Mouse (Mus musculus) urinary bladder, postnatal 14 days (tissue): ENCODE measurements around the gene Abhd15.

Source experiments
- DNase-seq: peaks from one replicate; pipeline ENCODE4 v3.0.0; 2021; ENCODE audit warnings: low spot score

Gene Abhd15

DNA sequence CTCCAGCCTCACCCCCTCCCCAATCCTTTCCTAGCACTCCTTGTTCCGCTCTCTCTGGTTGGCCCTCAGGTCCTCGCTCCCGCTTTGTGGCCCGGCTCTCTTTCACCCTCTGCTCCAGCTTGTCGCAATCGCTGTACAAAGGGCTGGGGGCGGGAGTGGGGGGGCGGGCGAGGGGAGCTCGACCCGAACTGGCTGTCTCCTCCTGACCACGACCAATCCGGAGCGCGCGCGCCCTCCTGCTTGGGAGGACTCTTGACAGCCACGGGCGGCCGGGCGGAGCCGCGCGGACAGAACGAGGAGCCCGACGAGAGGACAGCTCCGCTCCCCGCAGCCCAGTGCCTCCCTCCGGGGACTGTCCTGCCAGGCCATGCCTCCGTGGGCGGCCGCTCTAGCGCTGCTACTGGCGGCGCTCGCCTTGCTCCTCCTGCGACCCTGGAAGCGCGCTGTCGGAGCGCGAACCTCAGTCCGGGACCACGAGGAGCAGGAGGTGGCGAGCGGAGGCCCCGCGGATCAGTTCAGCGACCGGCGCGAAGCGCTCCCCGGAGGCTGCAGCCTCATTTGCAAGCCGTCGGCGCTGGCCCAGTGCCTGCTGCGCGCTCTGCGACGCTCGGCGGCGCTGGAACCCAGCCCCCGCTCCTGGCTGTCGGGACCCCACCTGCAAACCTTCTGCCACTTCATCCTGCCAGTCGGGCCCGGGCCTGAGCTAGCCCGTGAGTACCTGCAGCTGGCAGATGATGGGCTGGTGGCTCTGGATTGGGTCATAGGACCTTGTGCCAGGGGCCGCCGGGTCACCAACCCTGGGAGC, at the start of gene Abhd15:
Gene Abhd15 (plus strand): TSS at position 290 of the 805 bp plus-strand sequence.
- DNase-seq = peak; percentile 79

- no peak for DNase-seq
Measured at GRCm38 (mm10) chr11:77466544-77466943, 48.4 kb upstream of the Abhd15 start.

DNA sequence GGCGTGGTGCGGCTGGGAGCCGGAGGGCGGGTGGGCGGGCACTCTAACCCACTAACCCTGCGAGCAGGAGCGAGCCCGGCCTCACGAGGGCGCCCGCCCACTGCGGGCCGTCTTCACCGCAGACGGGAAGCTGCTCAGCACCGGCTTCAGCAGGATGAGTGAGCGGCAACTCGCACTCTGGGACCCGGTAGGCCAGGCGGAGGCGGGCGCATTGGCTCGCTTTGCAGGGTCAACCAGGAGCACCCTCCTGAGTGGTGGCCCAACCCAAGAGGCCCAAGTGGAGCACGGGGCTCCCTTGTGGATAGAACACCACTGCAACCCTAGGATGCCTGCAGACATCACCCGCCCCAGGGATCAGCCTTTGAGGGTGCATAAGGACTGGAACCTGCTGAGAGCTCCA, 47.8 kb upstream of the Abhd15 start:
- DNase-seq = peak; percentile 82

- DNase-seq = peak; percentile 85
Measured at GRCm38 (mm10) chr11:77467784-77468183, 47.1 kb upstream of the Abhd15 start.

- DNase-seq = no peak
Measured at GRCm38 (mm10) chr11:77468397-77468796, 46.5 kb upstream of the Abhd15 start.

GRCm38 (mm10) chr11:77471407-77471806, 43.5 kb upstream of the Abhd15 start:
- DNase-seq = no peak

DNA sequence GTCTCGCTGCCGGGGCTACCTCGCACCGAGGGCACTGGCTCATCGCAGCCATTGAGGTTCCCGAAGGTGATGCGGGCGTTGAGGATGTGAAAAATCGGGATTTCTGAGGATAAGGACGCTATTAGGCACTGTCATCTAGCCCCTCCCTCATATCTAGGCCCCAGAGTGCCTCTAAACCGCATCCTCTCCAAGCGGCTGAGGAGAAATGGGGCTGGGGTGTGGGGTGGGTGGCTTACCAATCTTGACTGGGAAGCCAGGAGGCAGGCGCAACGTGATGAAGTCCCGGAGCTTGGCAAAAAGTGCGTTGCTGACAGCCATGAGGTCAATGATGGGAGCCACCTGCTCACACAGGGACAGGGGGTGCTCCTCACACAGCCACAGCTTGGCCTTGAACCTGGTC, 42.1 kb upstream of the Abhd15 start:
- no peak for DNase-seq

DNA sequence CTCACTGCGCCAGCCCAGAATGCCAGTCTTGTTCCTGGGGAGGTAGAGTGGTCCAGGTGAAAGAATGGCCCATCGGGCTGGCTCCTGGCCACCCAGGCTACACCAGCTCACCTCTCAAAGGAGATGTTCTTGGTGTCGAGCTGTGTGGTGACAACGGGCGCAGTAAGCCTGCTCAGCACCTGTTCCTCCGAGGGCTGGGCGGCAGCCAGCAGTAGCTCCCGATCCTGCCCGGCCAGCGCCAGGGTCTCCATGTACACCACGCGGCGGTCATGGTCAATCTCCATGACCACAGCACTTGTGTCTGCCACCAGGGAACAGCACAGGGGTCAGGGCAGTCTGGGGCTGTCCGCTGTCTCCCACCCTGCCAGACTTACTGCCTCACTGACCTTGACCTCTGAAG, 38.7 kb upstream of the Abhd15 start:
- DNase-seq = no peak

GRCm38 (mm10) chr11:77476895-77477294, 38.0 kb upstream of the Abhd15 start:
- no peak for DNase-seq

- DNase-seq = no peak
Measured at GRCm38 (mm10) chr11:77483043-77483442, 31.9 kb upstream of the Abhd15 start.

DNA sequence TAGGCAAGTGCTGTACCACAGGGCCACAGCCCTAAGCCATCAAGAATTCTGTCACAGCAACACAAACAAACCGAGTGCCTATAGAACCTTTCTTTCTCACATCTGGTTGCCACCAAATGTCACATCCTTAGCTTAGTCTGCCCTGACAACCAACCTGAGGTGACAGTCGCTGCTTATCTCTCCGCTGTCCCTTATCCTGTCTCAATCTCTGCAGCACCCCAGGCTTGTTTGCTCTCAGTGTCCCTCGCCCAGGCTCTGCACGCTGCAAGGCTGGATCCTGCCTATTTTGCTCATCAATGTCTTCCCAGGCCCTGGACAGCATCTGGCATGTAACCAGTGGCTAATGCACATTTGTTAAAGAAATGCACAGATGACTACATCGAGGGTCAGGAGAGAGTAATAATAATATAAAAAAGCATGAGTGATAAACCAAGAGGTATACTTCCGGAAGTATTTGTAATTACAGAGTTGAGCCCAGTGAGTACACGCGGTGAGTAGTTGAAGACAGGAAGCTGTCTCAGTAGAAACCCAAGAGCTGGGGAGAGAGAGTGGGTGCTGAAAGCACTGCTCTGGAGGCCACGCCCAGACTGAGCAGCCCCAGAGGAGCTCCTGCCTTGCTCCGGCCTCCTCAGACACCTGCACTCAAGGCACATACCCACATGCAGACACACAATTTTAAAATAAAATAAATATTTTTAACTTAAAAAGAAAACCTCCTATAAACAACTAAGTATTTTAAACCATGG, 31.2 kb upstream of the Abhd15 start:
- no peak for DNase-seq

GRCm38 (mm10) chr11:77485229-77485628, 29.7 kb upstream of the Abhd15 start:
- DNase-seq = no peak

GRCm38 (mm10) chr11:77486798-77487197, 28.1 kb upstream of the Abhd15 start:
- DNase-seq = no peak

DNA sequence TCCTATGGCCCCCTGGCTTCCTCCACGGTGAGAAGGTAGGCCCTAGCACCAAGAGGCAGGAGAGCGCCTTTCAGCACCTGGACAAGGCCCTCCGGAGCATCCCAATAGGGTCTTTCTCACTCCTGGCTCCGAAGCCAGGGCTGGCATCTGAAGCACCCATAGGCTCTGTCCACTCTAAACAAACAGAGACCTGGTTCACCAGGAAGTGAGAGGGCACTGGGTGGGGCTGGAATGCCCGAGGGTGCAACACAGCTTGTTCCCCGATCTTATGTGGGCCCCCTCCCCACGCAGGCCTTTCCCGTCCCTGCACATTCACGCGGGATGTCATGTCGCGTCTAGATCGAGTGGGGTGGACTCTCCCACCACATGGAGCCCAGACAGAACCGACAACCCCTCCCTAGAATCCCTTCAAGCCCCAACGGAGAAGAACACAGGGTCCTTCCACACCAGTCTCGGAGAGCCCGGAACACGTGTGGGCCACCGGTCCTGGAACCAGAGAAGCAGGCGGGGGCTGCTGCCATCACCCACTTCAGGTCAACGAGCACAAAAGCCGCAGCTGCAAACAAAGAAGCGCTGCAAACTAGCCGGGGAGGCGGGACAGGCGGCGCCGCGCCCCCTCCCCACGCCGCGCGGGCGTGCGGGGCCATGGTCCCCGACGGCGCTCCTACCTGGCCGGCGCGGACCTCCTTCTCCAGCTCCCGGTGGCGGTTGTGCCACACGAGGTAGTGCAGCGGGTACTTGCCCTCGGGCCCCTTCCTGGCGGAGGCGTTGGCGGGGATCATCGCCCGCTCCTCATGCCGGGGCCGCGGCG, 25.9 kb upstream of the Abhd15 start:
- DNase-seq = no peak

DNA sequence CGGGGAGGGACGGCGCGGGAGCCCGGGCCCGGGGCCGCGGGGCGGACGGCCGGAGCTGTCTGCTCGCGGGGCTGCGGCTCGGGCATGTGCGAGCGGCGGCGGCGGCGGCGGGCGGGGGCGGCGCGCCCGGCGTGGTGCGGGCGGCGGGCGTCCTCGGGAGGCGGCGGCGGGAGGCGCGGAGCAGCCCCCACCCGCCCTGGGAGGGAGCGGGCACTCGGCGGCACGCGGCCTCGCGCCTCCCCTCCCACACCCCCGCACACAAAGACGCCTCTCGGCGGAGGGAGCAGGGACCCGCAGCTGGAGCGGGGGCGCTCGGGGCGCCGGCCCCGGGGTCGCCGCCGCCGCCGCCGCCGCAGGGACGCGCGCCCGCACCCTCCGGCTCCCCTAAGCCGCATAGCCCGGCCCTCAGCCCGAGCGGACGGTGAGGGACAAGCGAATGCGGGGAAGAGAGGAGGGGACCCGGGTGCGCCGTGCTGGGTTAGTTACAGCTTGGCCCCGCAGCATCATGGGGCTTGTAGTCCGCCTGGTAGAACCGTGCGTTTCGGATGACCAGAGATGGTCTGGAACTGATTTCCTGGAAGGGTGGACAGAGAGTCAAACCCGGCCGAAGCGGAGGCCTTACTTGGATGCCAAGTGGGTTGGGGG, 25.2 kb upstream of the Abhd15 start, which contains the start of gene Ankrd13b:
Gene Ankrd13b (minus strand): TSS at position 88 of the 645 bp plus-strand sequence.
- DNase-seq = peak; percentile 80

GRCm38 (mm10) chr11:77490451-77490850, 24.5 kb upstream of the Abhd15 start:
- DNase-seq = no peak

GRCm38 (mm10) chr11:77491123-77491501, 23.8 kb upstream of the Abhd15 start:
- peak; percentile 92 for DNase-seq

DNA sequence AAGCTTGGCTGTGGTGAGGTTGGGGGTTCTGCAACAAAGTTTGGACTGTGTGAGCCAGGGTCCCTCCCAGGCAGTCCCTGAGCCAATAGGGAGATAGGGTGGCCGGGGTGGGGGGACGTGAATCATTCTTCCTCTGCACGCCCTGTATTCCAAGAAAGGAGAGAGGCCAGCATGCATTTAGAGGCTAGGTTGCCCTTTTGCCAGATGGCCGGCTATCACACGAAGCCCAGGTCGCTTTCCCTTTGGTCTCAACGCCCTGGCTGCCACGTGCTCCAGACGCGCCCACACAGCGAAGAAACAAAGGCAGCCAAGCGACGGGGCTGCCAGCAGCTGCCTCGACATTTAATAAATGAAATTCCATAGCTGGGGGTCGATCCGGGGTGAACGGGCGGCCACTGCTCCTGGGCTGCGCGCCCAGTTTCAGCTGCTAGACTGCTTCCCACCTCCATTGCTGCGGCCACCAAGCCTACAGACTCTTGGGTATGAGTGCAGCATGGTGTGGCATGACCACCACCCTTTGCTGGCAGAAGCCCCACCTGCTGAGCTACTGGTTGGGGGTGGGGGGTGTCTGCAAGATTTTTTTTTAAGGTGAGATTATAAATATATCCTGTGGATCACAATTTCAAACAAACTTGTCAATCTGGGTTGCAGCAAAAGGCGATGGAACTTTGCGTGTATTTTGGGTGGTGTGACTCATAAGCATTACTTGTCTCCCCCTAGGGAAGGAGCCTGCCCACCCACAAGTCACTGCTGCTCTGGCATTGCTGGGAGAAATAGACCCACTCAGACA, 23.2 kb upstream of the Abhd15 start:
- DNase-seq = peak; percentile 76

DNA sequence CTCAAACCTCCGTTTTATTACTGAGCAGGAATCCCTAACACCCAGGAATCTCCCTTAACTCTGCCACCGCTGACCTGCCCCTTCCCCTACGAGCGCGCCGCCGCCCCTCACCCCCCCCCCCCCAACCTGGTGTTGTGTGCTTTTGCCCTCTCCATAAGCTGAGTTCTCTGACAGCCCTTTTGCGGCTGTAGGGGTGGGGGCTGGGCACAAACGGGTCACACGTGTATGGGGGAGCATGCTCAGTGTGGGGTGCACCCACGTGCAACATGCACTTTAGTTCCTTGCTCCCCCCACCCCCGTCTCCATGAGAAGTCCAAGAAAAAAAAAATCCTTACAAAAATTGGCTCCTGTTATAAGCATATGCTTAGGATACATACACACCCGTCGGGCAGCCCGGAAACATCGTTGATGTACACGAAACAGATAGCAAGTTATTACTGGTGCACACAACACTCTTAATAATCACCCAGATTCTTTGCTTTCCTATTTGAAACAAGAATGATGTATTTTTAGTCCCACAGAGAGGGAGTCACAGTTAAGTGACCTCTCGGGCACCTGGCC, 22.5 kb upstream of the Abhd15 start:
- DNase-seq = no peak

DNA sequence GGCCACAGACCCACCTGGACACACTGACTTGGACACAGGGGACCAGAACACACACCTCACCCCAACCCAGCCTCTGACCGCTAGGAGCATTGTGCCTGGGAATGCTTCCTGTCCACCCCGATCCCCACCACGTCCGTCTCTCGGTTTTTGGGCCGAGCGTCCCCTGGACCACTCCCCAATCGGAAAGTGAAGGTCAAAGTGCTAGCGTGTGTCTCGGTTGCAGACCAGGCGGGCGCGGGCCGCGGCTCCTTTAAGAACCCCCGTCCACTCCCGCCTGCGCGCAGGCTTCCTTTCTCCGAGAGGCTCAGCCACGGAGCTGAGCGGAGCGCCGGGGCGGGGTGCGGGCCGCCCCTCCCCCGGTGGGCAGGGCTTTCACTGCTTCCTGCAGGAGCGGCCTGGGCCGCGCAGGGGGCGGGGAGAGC, 22.0 kb upstream of the Abhd15 start:
- peak; percentile 96 for DNase-seq
